Mouse (Mus musculus): ENCODE measurements around the gene Rtl9. TPM values are rescaled to one million over a fixed set of nuclear protein-coding genes. Genes with fewer than 3 reads are reported as not detected.

Rtl9 gene
- under 1 TPM in 1 of 2 experiments, not detected in 1; 0.23 TPM for total RNA-seq (2021)
- polyA plus RNA-seq (2012; rRNA removed) = 0.10 and 0.35 TPM in 2 replicates
- long read RNA-seq = 0 reads

DNA sequence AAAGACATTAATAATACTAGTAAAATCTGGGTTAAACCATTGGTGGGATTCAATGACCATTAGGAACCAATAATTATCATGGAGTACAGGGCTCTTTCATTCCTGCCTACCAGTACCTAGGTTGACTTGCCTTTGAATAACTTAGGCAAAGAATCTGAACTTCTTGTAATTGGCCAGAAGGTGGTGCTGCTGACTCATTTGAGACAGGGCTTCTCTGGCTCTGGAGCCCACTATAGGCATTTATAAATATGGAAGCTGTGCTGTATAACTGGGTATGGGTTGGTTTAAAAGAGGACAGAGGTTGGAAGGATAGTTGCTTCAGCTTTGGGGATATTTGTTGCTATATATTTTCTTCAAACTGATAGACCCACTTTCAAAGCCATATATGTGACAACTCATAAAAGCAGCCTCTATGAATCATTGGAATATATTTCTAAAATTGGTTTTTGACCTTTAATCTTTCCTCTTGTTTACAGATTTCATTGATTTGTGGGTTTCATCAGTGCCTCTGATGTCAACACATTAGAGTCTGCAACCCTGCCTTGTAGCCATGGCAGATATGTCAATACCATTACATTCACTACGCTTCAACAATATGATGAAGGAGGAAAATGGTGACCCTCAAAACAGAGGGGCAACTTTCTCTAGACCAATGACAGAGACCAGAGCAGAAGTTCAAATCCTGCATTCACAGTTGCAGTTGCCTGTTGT lies at the start of gene Rtl9:
TSS of gene Rtl9 (plus strand) at position 551 of the 711 bp plus-strand sequence.
- WGBS = 95% methylated on average over 1 of the region's 1 CpGs
- intact Hi-C loops (cut with DNase I) = loop anchor here (1.0 to 5.0 kb wide), 2 partner anchors 345 to 568 kb away; no protein-coding TSS in a partner anchor
- Histone ChIP-seq H3K4me1 (ENCODE audit: control insufficient read depth, insufficient read depth, low read length) (no peaks in the 10 kb centered on the region), H3K36me3 (ENCODE audit: control insufficient read depth, insufficient read depth, low read length) (no peaks in the 10 kb centered on the region), H3K79me2 (replicated peaks; ENCODE audit: control insufficient read depth, insufficient read depth, low read length) (no peaks in the 10 kb centered on the region), H3K9ac (ENCODE audit: low read depth, low read length) (no peak within 1 kb of the TSS), H3K27ac (no peak within 1 kb of the TSS), H3K27me3 (ENCODE audit: control insufficient read depth, insufficient read depth, low read length) (no peaks in the 10 kb centered on the region), H3K4me3 (no peak within 1 kb of the TSS)
- no peak for TF ChIP-seq POLR2A (IDR thresholded peaks at IDR 0.05; ENCODE audit: insufficient read depth, low read depth, low read length)
- no peak for TF ChIP-seq EP300 (IDR thresholded peaks at IDR 0.05; ENCODE audit: insufficient read depth, low read depth, low read length)
- peak; percentile 76 for TF ChIP-seq CTCF (IDR thresholded peaks at IDR 0.05)
- no peak for DNase-seq

DNA sequence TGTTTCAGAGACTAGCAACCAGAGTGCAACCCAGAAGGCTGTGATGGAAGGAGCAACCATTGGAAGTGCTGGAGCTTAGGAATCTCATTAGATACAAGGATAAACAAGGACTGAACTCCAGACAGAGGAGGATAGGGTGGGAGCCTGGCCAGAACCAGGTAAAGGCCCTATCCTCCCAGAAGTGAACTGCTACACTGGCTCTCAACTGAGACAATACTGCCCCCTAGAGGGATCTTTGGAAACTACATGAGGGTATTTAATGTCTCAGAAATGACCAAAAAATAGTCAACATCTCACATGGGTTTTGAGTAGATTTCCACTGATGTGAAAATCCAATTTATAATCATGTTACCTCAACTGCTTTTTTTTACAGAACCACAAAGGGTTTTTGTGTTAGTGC lies 47.9 kb upstream of the Rtl9 start:
- H3K36me3 ChIP-seq (ENCODE audit: control insufficient read depth, insufficient read depth, low read length) = no peaks in the 10 kb centered on the region
- intact Hi-C loops (cut with DNase I) = loop anchor here (1.0 kb wide), 1 partner anchor 230 kb away; no protein-coding TSS in a partner anchor
- no peak for DNase-seq
- no peaks in the 10 kb centered on the region for H3K79me2 ChIP-seq (replicated peaks; ENCODE audit: control insufficient read depth, insufficient read depth, low read length)
- H3K4me1 ChIP-seq (ENCODE audit: control insufficient read depth, insufficient read depth, low read length) = no peaks in the 10 kb centered on the region
- H3K9ac ChIP-seq (ENCODE audit: low read depth, low read length) = no peak overlapping the region
- TF ChIP-seq POLR2A (IDR thresholded peaks at IDR 0.05; ENCODE audit: insufficient read depth, low read depth, low read length) = no peak
- peak; percentile 88; the same call in 1 of the 2 replicates for TF ChIP-seq CTCF (IDR thresholded peaks at IDR 0.05)
- H3K27me3 ChIP-seq (ENCODE audit: control insufficient read depth, insufficient read depth, low read length) = no peaks in the 10 kb centered on the region
- no peak overlapping the region for H3K4me3 ChIP-seq
- H3K27ac ChIP-seq = no peak overlapping the region

DNA sequence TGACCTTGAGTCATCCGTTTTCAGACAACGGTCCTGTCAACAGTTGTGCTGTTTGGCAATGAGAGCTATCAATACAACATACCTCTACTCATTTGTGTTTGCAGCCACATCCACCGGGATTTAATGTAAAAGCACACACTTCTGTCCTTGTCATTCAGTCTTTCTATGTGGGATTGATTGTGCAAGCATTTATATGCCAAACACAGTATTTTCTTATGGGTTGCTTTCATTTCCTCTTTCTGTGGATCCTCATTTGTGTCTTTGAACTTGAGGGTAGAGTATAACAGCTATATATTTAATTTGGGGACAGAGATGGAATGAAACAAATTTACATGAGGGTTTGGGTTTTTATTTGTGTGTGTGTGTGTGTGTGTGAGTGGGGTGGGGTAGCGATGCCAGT lies 47.5 kb upstream of the Rtl9 start:
- WGBS = 68% methylated on average over 4 of the region's 4 CpGs
- Histone ChIP-seq H3K4me3 (no peak overlapping the region), H3K36me3 (ENCODE audit: control insufficient read depth, insufficient read depth, low read length) (no peaks in the 10 kb centered on the region), H3K27me3 (ENCODE audit: control insufficient read depth, insufficient read depth, low read length) (no peaks in the 10 kb centered on the region), H3K9ac (ENCODE audit: low read depth, low read length) (no peak overlapping the region), H3K27ac (no peak overlapping the region), H3K79me2 (replicated peaks; ENCODE audit: control insufficient read depth, insufficient read depth, low read length) (no peaks in the 10 kb centered on the region), H3K4me1 (ENCODE audit: control insufficient read depth, insufficient read depth, low read length) (no peaks in the 10 kb centered on the region)
- no peak for DNase-seq
- TF ChIP-seq CTCF (IDR thresholded peaks at IDR 0.05) = no peak
- TF ChIP-seq POLR2A (IDR thresholded peaks at IDR 0.05; ENCODE audit: insufficient read depth, low read depth, low read length) = no peak
- no peak for TF ChIP-seq EP300 (IDR thresholded peaks at IDR 0.05; ENCODE audit: insufficient read depth, low read depth, low read length)
- intact Hi-C loops (cut with DNase I) = loop anchor here (1.0 kb wide), 1 partner anchor 231 kb away; no protein-coding TSS in a partner anchor

DNA sequence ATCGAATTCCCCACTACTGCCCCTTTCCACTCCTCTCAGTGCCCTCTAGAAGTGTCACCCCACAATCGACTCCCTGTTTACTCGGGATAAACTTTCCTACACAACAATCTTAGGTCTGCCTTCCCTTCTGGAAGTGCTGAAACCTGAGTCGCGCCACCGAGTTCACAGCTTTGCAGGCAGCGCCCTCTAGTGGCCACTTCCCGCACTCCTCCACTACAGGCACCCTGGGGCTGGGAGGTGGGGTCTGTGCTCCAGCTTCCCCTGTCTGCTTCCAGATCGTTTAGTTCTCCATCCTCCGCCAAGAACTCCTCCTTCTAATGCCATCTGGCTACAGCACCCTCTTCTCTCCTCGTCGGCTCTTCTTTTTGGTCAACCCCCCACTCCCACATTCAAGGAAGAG lies 40.6 kb upstream of the Rtl9 start:
- H3K79me2 ChIP-seq (replicated peaks; ENCODE audit: control insufficient read depth, insufficient read depth, low read length) = no peaks in the 10 kb centered on the region
- 16% methylated on average over 12 of the region's 12 CpGs for WGBS

DNA sequence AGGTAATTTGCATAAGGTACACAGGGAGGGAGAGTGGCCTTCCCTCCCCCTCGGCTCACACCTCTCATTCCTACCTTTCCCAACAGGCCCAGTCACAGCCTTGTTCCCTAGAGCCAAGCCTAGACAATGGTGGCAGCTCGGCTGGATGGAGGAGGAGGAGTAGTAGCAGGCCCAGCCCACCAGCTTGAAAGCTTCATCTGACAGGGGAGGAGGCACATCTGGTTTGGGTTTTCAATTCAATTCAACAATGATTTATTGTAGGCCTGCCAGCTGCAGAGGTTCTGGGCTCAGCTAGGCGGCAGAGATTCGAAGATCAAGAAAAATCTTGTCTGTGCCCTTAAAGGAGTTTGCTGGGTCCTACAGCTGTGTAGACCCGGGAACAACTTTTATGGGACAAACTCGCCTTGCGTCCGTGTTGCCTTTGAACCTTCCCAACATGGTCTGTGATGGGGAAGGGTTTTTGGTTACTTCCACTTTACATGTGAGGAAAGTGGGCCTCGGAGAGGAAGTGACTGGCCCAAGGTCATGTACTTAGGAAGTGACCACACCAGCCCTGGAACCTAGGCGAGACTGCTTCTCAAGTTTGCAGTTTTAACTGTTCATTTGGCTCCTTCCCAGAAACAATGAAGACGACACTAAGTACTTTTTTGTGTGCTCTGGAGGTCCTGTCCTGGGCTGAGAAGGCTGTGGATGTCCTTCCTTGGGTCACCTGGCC lies 36.6 kb upstream of the Rtl9 start:
- no peaks in the 10 kb centered on the region for H3K79me2 ChIP-seq (replicated peaks; ENCODE audit: control insufficient read depth, insufficient read depth, low read length)
- peaks cover 2% of the 10 kb centered on the region; the same call in 1 of the 2 replicates for H3K4me1 ChIP-seq (ENCODE audit: control insufficient read depth, insufficient read depth, low read length)
- no peak overlapping the region for H3K9ac ChIP-seq (ENCODE audit: low read depth, low read length)
- TF ChIP-seq EP300 (IDR thresholded peaks at IDR 0.05; ENCODE audit: insufficient read depth, low read depth, low read length) (no peak), CTCF (IDR thresholded peaks at IDR 0.05) (no peak), POLR2A (IDR thresholded peaks at IDR 0.05; ENCODE audit: insufficient read depth, low read depth, low read length) (no peak)
- intact Hi-C loops (cut with DNase I) = no loop called here
- no peaks in the 10 kb centered on the region for H3K27me3 ChIP-seq (ENCODE audit: control insufficient read depth, insufficient read depth, low read length)
- 65% methylated on average over 11 of the region's 11 CpGs for WGBS
- H3K4me3 ChIP-seq = no peak overlapping the region
- no peak overlapping the region for H3K27ac ChIP-seq
- DNase-seq = no peak
- H3K36me3 ChIP-seq (ENCODE audit: control insufficient read depth, insufficient read depth, low read length) = no peaks in the 10 kb centered on the region

More for the DNA sequence above, 40.6 kb upstream of the Rtl9 start:
- Histone ChIP-seq H3K27ac (no peak overlapping the region), H3K9ac (ENCODE audit: low read depth, low read length) (peak overlapping the region; percentile 57; the same call in 1 of the 2 replicates), H3K4me3 (no peak overlapping the region), H3K4me1 (ENCODE audit: control insufficient read depth, insufficient read depth, low read length) (peaks cover 2% of the 10 kb centered on the region; the same call in 1 of the 2 replicates), H3K36me3 (ENCODE audit: control insufficient read depth, insufficient read depth, low read length) (no peaks in the 10 kb centered on the region), H3K27me3 (ENCODE audit: control insufficient read depth, insufficient read depth, low read length) (no peaks in the 10 kb centered on the region)
- TF ChIP-seq CTCF (IDR thresholded peaks at IDR 0.05) (peak; percentile 90), EP300 (IDR thresholded peaks at IDR 0.05; ENCODE audit: insufficient read depth, low read depth, low read length) (0 out of 2 replicates have a peak, but pooled peaks have one; percentile 31), POLR2A (IDR thresholded peaks at IDR 0.05; ENCODE audit: insufficient read depth, low read depth, low read length) (no peak)
- intact Hi-C loops (cut with DNase I) = loop anchor here (1.0 to 5.0 kb wide), 3 partner anchors 92 to 507 kb away; partner anchors contain the start of gene Ammecr1
- DNase-seq = peak; percentile 62 to 81
